Comparison of ENCODE assay signal across 8 mouse cellular contexts in genomic region chr7:114116711-114117351, GRCm38 (mm10). TPM values are rescaled to one million over a fixed set of nuclear protein-coding genes. Genes with fewer than 3 reads are reported as not detected.
A peak's percentile ranks its signal among the peaks of the same experiment; 100 is the strongest.
DNase-seq lines count a peak whose midpoint lies in the region; ATAC-seq and TF ChIP-seq lines count a peak whose summit lies in the region.

No protein-coding gene starts in this region.

- H3K4me2 ChIP-seq in lung, postnatal 0 days (replicated peaks; ENCODE audit: low read depth, low read length), result peak overlapping the region; percentile 70

- peaks cover 24% of the 10 kb centered on the region for H3K4me1 ChIP-seq in heart, embryonic 10.5 days
- peaks cover 9% of the 10 kb centered on the region; the same call in 1 of the 2 replicates for H3K4me1 ChIP-seq in lung, postnatal 0 days (ENCODE audit: insufficient read depth, low read depth, low read length)

- 0 out of 2 replicates have a peak, but pooled peaks cover 5% of the 10 kb centered on the region for H3K36me3 ChIP-seq in heart, embryonic 10.5 days
- no peaks in the 10 kb centered on the region for H3K36me3 ChIP-seq in lung, postnatal 0 days (ENCODE audit: insufficient read depth, low read length)

- whole genome bisulfite sequencing in heart, embryonic 10.5 days, result 2% methylated on average over 74 of the region's 74 CpGs
- WGBS in lung, postnatal 0 days, result 0% methylated on average over 39 of the region's 74 CpGs

- H3K27me3 ChIP-seq in heart, embryonic 10.5 days (ENCODE audit: insufficient read depth, poor library complexity, severe bottlenecking), result no peaks in the 10 kb centered on the region
- H3K27me3 ChIP-seq in lung, postnatal 0 days (replicated peaks; ENCODE audit: insufficient read depth, low read length), result no peaks in the 10 kb centered on the region

- peak; percentile 89 for ATAC-seq in lung, postnatal 0 days

- H3K9me3 ChIP-seq in heart, embryonic 10.5 days, result no peaks in the 10 kb centered on the region
- H3K9me3 ChIP-seq in lung, postnatal 0 days (ENCODE audit: low read length), result no peaks in the 10 kb centered on the region

- peak; percentile 31 for TF ChIP-seq CTCF in lung, postnatal 0 days (IDR thresholded peaks at IDR 0.05)

- no peak for TF ChIP-seq EP300 in lung, postnatal 0 days (IDR thresholded peaks at IDR 0.05)

- H3K4me3 ChIP-seq in heart, embryonic 10.5 days, result peak overlapping the region; percentile 96
- peak overlapping the region; percentile 90 for H3K4me3 ChIP-seq in lung, postnatal 0 days (ENCODE audit: low read depth, low read length)

- peak overlapping the region; percentile 86 for H3K9ac ChIP-seq in lung, postnatal 0 days (replicated peaks; ENCODE audit: low read depth)

- H3K27ac ChIP-seq in heart, embryonic 10.5 days, result peak overlapping the region; percentile 98
- peak overlapping the region; percentile 95 for H3K27ac ChIP-seq in lung, postnatal 0 days (ENCODE audit: low read length)

- peak; percentile 53 to 64 for DNase-seq in B cell, adult 2 months
- peak; percentile 89 for DNase-seq in adrenal gland, adult 2 months
- peak; percentile 76 for DNase-seq in embryo, embryonic 9.5 days (ENCODE audit: extremely low spot score)
- peak; percentile 91 for DNase-seq in heart, embryonic 10.5 days (ENCODE audit: low spot score)
- peak; percentile 65 to 73 for DNase-seq in kidney, adult 8-10 months
- peak; percentile 88 for DNase-seq in lung, postnatal 0 days (ENCODE audit: low spot score)
- DNase-seq in ovary, postnatal 14 days (ENCODE audit: low spot score), result peak; percentile 42
- DNase-seq in thymus, postnatal 4 days, result peak; percentile 68

RNA-seq across cellular contexts. Expression of gene Rras2, which starts 0.8 kb away (rescaled TPM):
- total RNA-seq in adrenal gland, adult 2 months (2021), result 10 to 100 TPM; 27.5 TPM
- polyA plus RNA-seq in adrenal gland, adult 2 months (2012; rRNA removed), result 14.8 and 24.6 TPM in 2 replicates
- polyA plus RNA-seq in heart, embryonic 10.5 days (2016; fragmentation: Nextera tagmentation; extraction: Ambion mirVana), result 51.8 and 57.5 TPM in 2 replicates
- 77.7 and 83.6 TPM in 2 replicates for polyA plus RNA-seq in lung, postnatal 0 days (2015; fragmentation: Nextera tagmentation; extraction: Ambion mirVana)

Comparison
In these comparisons a context has a peak if more than half of its experiments do, and no peak if none do; other contexts are left out.
1. Peak in every context shown above with its lines: DNase-seq, ATAC-seq, H3K4me3 ChIP-seq and H3K27ac ChIP-seq.